Mouse (Mus musculus): ENCODE measurements at regions not wholly inside any gene's neighbourhood (a gene's known extent, or its start where the extent isn't known, plus 50 kb on each side); places are given as distances from the start of the nearest gene placed in this dataset.

DNA sequence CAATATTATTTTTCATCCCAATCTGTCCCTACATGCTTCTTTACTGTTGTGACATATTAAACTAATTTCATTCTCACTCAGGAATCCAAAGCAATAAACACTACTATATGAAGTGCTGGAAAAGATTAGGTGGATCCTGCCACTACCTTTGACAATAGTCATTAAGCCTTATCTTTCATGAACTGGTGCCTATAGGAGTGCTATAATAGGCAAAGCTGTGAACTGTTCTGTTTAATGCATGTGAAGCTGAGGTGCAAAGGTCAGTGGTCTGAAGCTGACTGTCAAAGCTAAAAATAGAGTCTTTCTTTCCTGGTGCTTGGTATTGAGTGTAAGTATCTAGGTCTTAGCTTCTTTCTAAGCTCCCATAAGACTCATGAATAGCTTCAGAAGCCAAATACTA lies 336.6 kb downstream of the Parp8 start:
- no peaks in the 10 kb centered on the region for H3K4me1 ChIP-seq (replicated peaks; ENCODE audit: control insufficient read depth, insufficient read depth, low read length)
- H3K4me3 ChIP-seq (ENCODE audit: low read depth, low read length): no peak overlapping the region
- no peaks in the 10 kb centered on the region for H3K27me3 ChIP-seq (replicated peaks; ENCODE audit: control insufficient read depth, insufficient read depth, low read length)
- no peak for DNase-seq (ENCODE audit: low spot score)
- 0 out of 2 replicates have a peak, but pooled peaks have one; percentile 47 for ATAC-seq (replicated peaks; ENCODE audit: low FRiP score, low TSS enrichment, low read depth)
- no peak overlapping the region for H3K27ac ChIP-seq (ENCODE audit: low read depth)
- no peak overlapping the region for H3K4me2 ChIP-seq (ENCODE audit: low read length)
- H3K9ac ChIP-seq (ENCODE audit: low read length): no peak overlapping the region
- no peaks in the 10 kb centered on the region for H3K36me3 ChIP-seq (ENCODE audit: control insufficient read depth, insufficient read depth, low read length)
- no peaks in the 10 kb centered on the region for H3K9me3 ChIP-seq (ENCODE audit: control insufficient read depth, low read length)
